Mouse (Mus musculus) forebrain, embryonic 10.5 days (tissue): ENCODE data around the gene Amph. TPM values are rescaled to one million over a fixed set of nuclear protein-coding genes. Genes with fewer than 3 reads are reported as not detected.

Experiments
- DNase-seq: peaks from one replicate; pipeline ENCODE4 v3.0.0-alpha.2; 2017; ENCODE audit warnings: low spot score; ENCODE audit errors: extremely low spot score
- H3K27ac ChIP-seq: fragments of 300-500 bp; sonication (generic); 2 replicates; pipeline ENCODE4 v1.5.1; 2016; ENCODE audit warnings: mild to moderate bottlenecking
- H3K27me3 ChIP-seq: fragments of 300-500 bp; sonication (generic); 2 replicates; pipeline ENCODE4 v1.6.1; 2016; ENCODE audit warnings: mild to moderate bottlenecking; ENCODE audit not compliant: poor library complexity, severe bottlenecking
- H3K36me3 ChIP-seq: fragments of 300-500 bp; sonication (generic); replicated peaks from 2 replicates; pipeline ENCODE4 v1.6.1; 2016; ENCODE audit warnings: mild to moderate bottlenecking, moderate library complexity
- H3K4me1 ChIP-seq: fragments of 300-500 bp; sonication (generic); 2 replicates; pipeline ENCODE4 v1.6.1; 2016
- H3K4me3 ChIP-seq: fragments of 300-500 bp; sonication (generic); 2 replicates; pipeline ENCODE4 v1.5.1; 2016; ENCODE audit warnings: mild to moderate bottlenecking, moderate library complexity
- H3K9me3 ChIP-seq: fragments of 300-500 bp; sonication (generic); 2 replicates; pipeline ENCODE4 v1.6.1; 2016; ENCODE audit warnings: mild to moderate bottlenecking, moderate library complexity
- WGBS: fragments of 180-500 bp; shearing (Covaris S2); methylation state at CpG from one replicate; pipeline ENCODE4 v1.1.7; 2016; 5-methylcytosine and 5-hydroxymethylcytosine counted together
- polyA plus RNA-seq: library from polyadenylated mRNA; unstranded; fragments of >200 nt; fragmentation: Nextera tagmentation; extraction: Ambion mirVana; gene quantifications from 2 replicates; pipeline ENCODE4 v1.2.1, GENCODE M21; 2016

Gene Amph
- polyA plus RNA-seq, 1 experiment from 2014 or later, result 3.7 TPM

DNA sequence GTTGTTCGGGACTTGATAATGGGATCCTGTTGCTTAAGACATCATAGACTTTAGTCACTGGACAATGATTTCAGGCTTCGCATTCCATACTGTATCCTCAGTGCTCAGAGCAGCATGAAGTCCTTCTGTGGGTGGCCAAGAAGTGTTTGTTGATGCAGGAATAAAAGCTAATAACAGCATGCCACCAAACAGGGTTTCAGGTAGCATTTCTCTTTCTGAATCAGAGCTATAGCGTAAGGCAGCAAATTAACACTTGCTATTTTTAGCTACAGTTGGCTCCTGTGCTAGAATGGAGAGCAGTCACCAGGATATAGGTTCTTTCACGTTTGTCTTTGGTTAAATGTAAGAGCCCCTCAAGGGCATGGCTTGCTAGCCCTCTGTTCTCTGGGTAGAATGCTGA is 40.3 kb downstream of the Amph start:
- peaks cover 20% of the 10 kb centered on the region for H3K4me1 ChIP-seq

DNA sequence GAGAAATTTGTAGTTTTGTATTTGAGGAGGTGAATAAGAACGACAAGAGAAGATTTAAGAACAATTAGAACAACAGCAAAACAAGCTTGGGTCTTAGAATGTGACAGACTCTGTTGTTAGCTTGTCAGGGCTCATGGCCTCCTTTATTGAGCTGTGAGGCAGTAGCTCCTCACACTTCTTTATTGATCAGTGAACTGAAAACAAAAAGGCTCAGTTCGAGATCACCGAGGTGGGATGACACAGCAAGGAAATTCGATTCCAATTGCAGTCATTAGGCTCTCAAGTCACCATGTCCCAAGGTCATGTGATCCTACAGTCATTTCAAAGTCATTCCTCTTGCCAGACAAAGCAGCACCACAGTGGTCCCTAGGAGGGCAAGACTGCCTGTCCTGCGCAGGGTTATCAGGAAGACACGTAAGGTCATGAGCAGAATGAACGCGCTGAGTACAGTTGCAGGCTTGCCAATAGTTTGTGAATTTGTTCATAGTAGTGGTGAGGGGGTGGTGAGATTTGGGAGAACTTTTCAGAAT is 41.2 kb downstream of the Amph start:
- H3K4me1 ChIP-seq, result peaks cover 20% of the 10 kb centered on the region
- WGBS, result 51% methylated on average over 8 of the region's 8 CpGs
- DNase-seq, result no peak
- H3K36me3 ChIP-seq, result no peaks in the 10 kb centered on the region
- no peak overlapping the region for H3K4me3 ChIP-seq
- H3K27ac ChIP-seq, result no peak overlapping the region
- no peaks in the 10 kb centered on the region for H3K9me3 ChIP-seq
- H3K27me3 ChIP-seq, result no peaks in the 10 kb centered on the region

More for the DNA sequence above, 40.3 kb downstream of the Amph start:
- WGBS, result 78% methylated on average over 4 of the region's 4 CpGs
- Histone ChIP-seq H3K4me3 (no peak overlapping the region), H3K9me3 (no peaks in the 10 kb centered on the region), H3K36me3 (no peaks in the 10 kb centered on the region), H3K27me3 (no peaks in the 10 kb centered on the region), H3K27ac (no peak overlapping the region)
- no peak for DNase-seq

DNA sequence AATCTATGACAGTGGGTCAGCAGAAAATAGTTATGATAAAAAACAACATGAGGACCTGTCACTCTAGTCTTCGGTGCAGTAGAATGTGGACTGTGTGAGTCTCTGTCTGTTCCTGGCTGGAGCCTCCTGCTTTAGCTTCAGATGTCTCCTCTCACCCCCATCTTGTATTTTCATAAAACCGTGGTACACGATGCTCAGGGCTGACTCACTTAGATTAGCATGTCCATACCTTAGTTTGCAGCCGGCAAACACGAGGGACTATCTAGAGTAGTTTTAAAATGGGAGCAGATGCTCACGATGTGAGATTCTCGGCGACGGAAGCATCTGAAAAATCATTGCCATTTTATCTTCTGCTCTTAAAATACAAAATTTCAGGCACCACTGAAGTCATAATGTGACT is 54.5 kb downstream of the Amph start:
- 96% methylated on average over 9 of the region's 9 CpGs for WGBS

DNA sequence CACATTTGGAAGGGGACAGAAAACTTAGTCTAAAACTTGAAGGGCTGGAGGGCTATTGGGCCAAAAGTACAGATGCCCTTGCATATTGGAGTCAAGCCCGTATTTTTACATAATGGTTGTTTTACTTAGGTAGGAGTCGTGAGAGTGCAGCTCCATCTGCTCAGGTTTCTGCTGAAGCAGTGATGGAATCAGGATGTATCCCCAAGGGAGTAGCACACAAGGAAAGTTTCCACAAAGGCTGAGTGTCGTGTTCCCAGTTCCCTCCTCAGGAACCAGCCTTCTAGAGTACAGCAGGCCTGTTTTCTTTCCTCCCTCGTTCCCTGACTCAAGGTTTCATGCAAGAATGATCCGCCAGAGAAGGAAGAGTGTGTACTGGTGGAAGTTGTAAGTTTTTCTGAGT is 56.4 kb downstream of the Amph start:
- WGBS, result 86% methylated on average over 5 of the region's 5 CpGs
- Histone ChIP-seq H3K36me3 (no peaks in the 10 kb centered on the region), H3K27me3 (no peaks in the 10 kb centered on the region), H3K4me1 (no peaks in the 10 kb centered on the region), H3K9me3 (no peaks in the 10 kb centered on the region), H3K4me3 (no peak overlapping the region), H3K27ac (no peak overlapping the region)
- DNase-seq, result no peak

More for the DNA sequence above, 54.5 kb downstream of the Amph start:
- DNase-seq, result no peak
- no peaks in the 10 kb centered on the region for H3K27me3 ChIP-seq
- no peak overlapping the region for H3K4me3 ChIP-seq
- no peaks in the 10 kb centered on the region for H3K9me3 ChIP-seq
- no peaks in the 10 kb centered on the region for H3K4me1 ChIP-seq
- H3K27ac ChIP-seq, result no peak overlapping the region
- no peaks in the 10 kb centered on the region for H3K36me3 ChIP-seq

DNA sequence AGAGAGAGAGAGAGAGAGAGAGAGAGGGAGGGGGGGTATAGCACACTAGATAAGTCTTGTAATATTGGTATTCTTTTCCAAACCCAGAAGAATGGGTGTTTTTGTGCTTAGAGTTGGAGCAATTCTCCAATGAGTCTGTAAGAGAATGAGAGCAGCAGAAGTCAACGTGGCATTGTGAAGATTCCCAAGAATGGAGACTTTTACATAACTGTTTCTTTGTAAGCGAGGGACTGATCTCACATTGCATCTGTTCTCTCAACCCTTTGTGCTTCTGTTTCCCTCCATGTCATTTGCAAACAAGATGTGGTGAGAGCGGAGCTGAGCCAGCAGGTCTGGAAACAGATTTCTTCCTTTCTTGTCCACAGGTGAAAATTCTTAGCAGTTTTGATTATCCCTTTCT is 60.4 kb downstream of the Amph start:
- H3K27me3 ChIP-seq, result no peaks in the 10 kb centered on the region
- H3K4me1 ChIP-seq, result no peaks in the 10 kb centered on the region
- no peak overlapping the region for H3K27ac ChIP-seq
- H3K36me3 ChIP-seq, result no peaks in the 10 kb centered on the region
- no peak for DNase-seq
- no peaks in the 10 kb centered on the region for H3K9me3 ChIP-seq
- H3K4me3 ChIP-seq, result no peak overlapping the region
- WGBS, result 84% methylated on average over 3 of the region's 3 CpGs

DNA sequence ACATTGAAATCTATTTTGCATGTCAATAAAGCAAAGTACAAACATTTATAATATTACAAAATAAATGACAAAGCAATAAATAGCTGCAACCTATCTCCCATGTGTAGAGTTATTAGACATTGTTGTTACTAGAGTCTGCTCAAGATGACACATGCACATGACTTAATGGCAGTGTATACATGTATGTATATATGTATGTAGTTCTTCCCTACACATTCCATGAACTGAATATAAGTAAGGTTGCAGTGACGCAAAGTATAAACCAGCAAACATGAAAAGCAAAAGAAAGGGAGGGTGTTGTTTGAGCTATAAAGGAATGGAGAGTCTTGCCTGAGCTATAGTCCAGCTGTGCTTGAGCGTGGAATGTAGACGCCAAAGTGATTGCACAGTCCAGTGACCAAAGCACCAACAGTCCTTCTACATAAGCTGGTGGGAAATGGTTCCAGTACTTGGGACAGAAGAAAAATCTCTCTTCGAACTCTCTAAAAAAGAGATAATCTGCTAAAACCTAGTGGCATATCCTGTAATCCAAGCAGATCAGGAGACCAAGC is 66.9 kb downstream of the Amph start:
- WGBS, result 90% methylated on average over 4 of the region's 4 CpGs
- Histone ChIP-seq H3K4me1 (no peaks in the 10 kb centered on the region), H3K4me3 (no peak overlapping the region), H3K27ac (no peak overlapping the region), H3K9me3 (no peaks in the 10 kb centered on the region), H3K27me3 (no peaks in the 10 kb centered on the region), H3K36me3 (no peaks in the 10 kb centered on the region)
- DNase-seq, result no peak

DNA sequence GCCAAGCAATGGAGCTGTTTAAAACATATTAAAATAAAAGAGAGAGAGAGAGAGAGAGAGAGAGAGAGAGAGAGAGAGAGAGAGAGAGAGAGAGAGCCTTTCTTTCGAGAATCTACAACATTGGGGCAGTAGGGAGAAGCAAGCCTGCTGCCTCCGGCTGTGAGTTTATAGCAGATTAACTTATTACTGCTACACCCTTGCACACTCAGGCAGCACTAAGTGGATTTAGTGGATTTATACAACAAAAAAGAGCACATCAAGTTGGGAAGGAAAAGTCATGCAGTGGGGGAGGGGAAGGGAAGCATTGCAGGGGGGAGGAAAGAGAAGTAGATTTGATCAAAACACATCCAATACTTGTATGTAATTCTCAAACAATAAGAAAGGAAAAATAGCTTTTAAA is 73.5 kb downstream of the Amph start:
- Histone ChIP-seq H3K4me3 (no peak overlapping the region), H3K9me3 (no peaks in the 10 kb centered on the region), H3K27ac (no peak overlapping the region), H3K27me3 (no peaks in the 10 kb centered on the region), H3K4me1 (peaks cover 16% of the 10 kb centered on the region), H3K36me3 (no peaks in the 10 kb centered on the region)
- DNase-seq, result peak; percentile 25
- 39% methylated on average over 2 of the region's 2 CpGs for WGBS

DNA sequence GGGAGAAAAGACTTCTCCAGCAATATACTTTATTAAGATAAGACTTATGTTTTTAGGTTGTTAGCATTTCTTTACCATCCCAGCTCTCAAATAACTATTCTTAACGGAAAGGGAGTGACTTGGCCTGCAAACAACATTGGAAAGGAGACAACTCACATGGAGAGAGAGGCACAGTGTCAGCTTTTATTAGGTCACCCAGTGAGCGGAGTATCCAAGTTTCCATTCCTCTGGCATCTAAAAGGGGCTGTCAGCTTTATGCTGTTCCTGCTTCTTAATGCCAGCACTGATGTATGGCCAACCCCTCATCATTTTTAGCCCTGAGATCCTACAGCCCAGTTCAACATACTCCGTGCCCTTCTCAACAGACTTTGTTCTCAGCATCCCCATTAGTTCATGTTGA is 74.3 kb downstream of the Amph start:
- H3K4me1 ChIP-seq, result peaks cover 16% of the 10 kb centered on the region
- H3K4me3 ChIP-seq, result no peak overlapping the region
- no peak for DNase-seq
- no peaks in the 10 kb centered on the region for H3K36me3 ChIP-seq
- no peaks in the 10 kb centered on the region for H3K9me3 ChIP-seq
- H3K27me3 ChIP-seq, result no peaks in the 10 kb centered on the region
- WGBS, result 72% methylated on average over 3 of the region's 3 CpGs
- no peak overlapping the region for H3K27ac ChIP-seq

DNA sequence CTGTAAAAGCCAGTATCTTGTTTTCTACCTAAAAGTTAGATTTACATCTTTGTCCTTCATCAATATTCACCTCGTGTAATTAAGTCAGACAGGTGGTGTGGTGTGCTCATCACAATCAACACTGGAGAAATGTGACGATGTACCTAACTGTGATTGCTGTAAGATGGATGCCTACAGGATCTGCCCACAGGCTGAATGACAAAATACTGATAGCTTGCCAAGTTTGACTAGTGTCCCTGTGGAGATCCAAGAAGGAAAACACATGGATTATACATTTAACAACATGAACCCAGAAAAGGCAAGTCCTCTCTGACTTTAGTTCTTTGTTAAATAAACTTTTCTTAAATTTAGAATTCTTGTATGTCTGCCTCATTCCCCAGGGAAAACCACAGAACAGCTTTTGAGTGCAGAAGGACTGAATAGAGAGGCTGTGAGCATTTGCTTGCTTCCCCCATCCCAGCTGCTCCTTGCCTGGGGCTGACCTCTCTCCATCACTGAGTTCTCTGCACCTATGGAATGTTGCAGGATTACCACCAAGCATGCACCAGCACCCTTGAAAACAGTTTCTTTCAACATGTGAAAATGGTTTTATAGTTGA is 77.2 kb downstream of the Amph start:
- no peak overlapping the region for H3K4me3 ChIP-seq
- no peaks in the 10 kb centered on the region for H3K36me3 ChIP-seq
- H3K9me3 ChIP-seq, result no peaks in the 10 kb centered on the region
- peaks cover 16% of the 10 kb centered on the region for H3K4me1 ChIP-seq
- 92% methylated on average over 2 of the region's 2 CpGs for WGBS
- H3K27me3 ChIP-seq, result no peaks in the 10 kb centered on the region
- no peak overlapping the region for H3K27ac ChIP-seq
- no peak for DNase-seq

DNA sequence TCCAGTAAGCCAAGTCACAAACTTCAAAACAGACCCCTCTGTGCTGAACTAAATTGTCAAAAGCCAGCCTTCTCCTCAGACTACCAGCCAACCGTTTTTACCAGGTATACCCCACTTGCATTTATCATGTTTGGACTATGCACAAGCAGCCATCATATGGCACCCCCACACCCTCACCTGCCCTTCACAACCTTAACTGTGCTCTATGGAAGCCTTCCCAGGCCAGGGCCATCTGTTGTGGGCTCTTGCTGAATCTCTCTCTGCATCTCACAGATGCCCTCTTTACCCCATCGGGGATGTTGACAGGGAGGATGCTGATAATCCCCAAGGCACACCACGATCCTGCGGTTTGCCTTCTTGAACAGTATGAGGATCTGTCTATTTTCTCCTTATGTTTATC is 77.9 kb downstream of the Amph start:
- Histone ChIP-seq H3K27ac (no peak overlapping the region), H3K36me3 (no peaks in the 10 kb centered on the region), H3K4me3 (no peak overlapping the region), H3K9me3 (no peaks in the 10 kb centered on the region), H3K4me1 (peaks cover 16% of the 10 kb centered on the region), H3K27me3 (no peaks in the 10 kb centered on the region)
- DNase-seq, result no peak
- 93% methylated on average over 4 of the region's 4 CpGs for WGBS

DNA sequence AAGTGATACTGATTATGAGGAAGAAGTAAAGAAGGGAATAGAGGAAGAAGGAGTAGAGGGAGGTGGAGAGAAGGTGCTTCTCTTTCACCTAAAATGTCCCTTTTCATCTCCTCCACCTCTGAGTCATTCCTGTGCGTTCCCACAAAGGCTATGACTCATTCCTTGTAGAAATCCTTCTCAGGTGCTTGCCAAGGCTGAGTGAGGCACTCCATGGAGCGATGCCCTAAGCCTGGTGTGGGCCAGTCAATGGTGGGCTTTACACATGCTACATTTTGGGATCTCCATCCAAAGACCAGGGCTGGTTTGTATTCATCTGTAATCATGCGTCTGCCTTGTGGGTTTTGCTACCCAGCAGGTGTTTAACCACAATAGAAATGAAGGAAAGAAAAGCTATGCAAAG is 78.9 kb downstream of the Amph start:
- 82% methylated on average over 3 of the region's 3 CpGs for WGBS
- no peaks in the 10 kb centered on the region for H3K36me3 ChIP-seq
- no peak for DNase-seq
- H3K4me3 ChIP-seq, result no peak overlapping the region
- H3K4me1 ChIP-seq, result peaks cover 7% of the 10 kb centered on the region
- H3K27me3 ChIP-seq, result no peaks in the 10 kb centered on the region
- H3K27ac ChIP-seq, result no peak overlapping the region
- no peaks in the 10 kb centered on the region for H3K9me3 ChIP-seq

DNA sequence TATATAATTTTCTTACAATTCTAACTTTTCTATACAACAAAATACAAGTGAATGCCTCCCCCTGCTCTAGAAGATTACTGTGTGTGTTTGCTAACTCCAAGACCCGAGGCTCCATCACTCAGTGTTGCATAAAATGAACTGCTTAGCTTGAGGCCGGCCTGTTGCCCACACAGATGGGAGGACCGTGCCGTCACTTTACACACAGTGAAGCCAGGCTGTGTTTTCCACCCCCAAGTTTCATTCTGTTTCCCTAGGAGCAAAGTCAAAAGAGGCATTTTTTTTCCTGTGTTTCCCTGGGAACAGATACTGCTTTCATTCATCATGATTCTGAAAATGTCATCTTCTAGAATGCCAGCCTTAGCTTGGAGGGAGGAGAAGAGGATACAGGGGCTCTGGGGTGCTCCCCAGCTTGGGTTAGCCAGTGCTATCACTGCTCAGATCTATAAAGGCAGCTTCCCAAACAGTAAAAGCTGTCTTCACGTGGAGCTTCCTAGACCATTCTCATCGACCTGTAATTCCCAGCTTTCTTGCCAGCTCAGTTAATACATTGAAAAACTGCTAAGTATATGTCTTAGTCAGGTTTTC is 79.9 kb downstream of the Amph start:
- Histone ChIP-seq H3K27ac (no peak overlapping the region), H3K9me3 (no peaks in the 10 kb centered on the region), H3K27me3 (no peaks in the 10 kb centered on the region), H3K4me3 (no peak overlapping the region), H3K36me3 (no peaks in the 10 kb centered on the region), H3K4me1 (no peaks in the 10 kb centered on the region)
- WGBS, result 81% methylated on average over 6 of the region's 6 CpGs
- no peak for DNase-seq

DNA sequence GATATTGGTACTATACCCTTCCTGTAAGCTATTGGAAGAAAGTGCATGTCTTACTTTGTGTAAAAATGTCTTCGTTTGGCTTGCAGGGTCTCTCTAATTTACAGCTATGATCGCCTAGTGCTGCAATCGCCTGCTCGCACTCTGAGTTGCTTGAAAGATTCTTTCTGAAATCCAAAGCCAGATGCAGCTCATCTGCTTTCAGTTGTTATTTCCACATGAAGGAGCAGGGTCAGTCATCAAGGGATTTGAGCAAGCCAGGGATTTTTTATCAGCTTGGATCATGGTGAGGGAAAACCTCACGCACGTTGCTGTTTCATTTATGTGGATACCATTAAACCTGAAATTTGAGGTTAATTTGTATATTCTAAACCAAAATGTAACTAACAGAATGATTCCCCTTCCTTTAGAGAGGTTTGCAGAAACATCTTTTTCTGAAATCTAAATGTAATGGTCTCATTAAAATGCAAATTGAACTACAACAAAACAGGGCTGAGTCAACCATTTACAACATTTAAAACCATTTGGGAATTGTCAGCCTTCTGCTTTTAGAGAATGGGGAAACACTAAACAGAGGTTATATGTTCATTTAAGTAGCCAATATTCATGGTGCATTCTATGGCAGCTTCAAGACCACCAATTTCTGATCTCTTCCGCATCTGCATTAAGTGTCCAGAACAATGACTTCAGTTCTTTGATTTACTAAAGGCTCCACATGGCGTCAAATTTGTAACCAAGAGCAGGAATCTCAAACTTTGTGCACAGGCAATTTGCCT is 84.1 kb downstream of the Amph start:
- H3K27me3 ChIP-seq, result no peaks in the 10 kb centered on the region
- DNase-seq, result no peak
- WGBS, result 86% methylated on average over 8 of the region's 8 CpGs
- H3K36me3 ChIP-seq, result no peaks in the 10 kb centered on the region
- H3K27ac ChIP-seq, result no peak overlapping the region
- no peak overlapping the region for H3K4me3 ChIP-seq
- H3K9me3 ChIP-seq, result no peaks in the 10 kb centered on the region
- no peaks in the 10 kb centered on the region for H3K4me1 ChIP-seq
